Mouse (Mus musculus) heart, adult 11 months (tissue): Measurements from ENCODE around the gene Gm3468.
"Not testable (repeated sequence)": the region's sequence is repeated elsewhere in the genome, so short reads cannot be mapped to it uniquely, and the experiment has no call there.

Source experiments
- DNase-seq: peaks from one replicate; pipeline ENCODE4 v3.0.0; 2022

The Gm3468 gene

DNA sequence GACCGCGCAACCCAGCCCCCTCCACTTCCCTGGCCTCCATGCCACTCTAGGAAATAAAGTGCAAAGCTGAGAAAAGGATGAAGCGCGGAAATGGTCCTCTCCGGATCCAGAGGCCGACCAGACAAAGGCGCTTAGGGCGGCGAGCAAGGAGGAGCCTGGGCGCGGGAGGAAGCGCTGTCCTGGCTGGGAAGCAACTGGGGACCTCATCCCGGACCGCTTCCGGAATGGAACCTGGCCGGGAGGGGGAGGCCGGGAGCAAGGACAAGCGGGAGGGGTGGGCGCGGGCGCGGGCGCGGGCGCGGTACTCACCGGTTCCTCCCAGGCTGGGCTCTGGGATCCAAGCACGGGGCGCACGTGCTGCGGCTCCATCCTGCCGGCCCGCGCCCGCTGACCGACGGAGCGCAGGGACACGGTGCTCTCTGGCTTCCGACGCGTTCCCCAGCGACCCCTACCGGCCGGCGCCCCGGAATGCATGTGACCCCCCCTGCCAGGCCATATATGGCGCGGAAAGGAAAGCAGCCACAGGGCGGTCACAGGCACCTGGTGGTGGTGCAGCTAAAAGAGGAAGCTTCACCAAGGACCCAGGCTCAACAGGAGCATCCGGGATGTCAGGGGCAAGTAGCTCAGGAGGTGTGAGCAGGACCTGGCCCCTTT is at the start of gene Gm3468:
Gm3468 (minus strand) TSS at position 394 of the 654 bp plus-strand sequence.
- peak; percentile 95 for DNase-seq

DNA sequence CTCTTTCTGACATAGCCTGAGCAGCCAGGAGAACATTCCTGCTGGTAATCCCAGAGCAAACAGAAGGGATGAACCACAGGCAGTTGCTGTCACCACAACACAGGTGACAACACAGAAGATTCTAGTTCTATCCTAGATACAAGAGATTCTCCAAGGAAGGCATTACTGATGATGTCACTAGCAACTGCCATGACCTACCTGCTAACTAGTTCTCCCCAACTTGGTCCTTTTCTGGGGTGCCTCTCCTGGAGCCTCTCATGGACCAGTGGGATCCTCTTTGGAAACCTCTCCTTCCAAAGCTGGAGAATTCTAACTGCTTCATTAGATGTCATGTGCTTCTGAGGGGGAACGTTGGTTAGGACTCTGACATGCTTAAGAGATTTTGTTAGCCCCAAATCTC is 17.2 kb upstream of the Gm3468 start, which contains the start of gene Gm3476:
Gm3476 (minus strand) TSS at position 101 of the 400 bp plus-strand sequence.
- DNase-seq = not testable (repeated sequence)

DNA sequence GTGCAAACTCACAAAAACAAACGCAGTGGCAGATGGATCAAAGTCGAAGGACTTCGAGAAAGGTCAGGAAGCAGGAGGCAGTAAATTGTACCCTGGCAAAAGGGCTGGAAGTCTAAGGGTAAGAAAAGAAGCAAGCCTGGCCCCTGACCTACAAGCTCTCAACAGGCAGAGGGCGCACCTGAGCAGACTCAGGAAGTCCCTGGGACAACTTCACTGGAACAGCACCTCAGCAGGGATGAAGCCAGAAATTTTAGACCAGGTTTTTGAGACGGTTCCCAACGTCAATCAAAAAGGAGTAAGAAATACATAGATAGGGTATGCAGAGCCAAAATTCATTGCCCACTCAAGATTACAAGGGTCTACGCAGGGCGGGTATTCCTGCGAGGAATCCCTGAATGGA is 965 bp downstream of the Gm3468 start:
- DNase-seq = not testable (repeated sequence)

DNA sequence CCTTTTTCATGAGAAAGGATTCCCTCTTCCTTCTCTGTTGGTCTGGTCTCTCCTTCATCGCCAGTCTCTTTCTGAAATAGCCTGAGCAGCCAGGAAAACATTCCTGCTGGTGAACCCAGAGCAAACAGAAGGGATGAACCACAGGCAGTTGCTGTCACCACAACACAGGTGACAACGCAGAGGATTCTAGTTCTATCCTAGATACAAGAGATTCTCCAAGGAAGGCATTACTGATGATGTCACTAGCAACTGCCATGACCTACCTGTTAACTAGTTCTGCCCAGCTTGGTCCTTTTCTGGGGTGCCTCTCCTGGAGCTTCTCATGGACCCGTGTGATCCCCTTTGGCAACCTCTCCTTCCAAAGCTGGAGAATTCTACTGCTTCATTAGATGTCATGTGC is 14.6 kb downstream of the Gm3468 start, which contains the start of gene Gm8206:
Gm8206 (minus strand) TSS at position 101 of the 400 bp plus-strand sequence.
- DNase-seq = not testable (repeated sequence)

DNA sequence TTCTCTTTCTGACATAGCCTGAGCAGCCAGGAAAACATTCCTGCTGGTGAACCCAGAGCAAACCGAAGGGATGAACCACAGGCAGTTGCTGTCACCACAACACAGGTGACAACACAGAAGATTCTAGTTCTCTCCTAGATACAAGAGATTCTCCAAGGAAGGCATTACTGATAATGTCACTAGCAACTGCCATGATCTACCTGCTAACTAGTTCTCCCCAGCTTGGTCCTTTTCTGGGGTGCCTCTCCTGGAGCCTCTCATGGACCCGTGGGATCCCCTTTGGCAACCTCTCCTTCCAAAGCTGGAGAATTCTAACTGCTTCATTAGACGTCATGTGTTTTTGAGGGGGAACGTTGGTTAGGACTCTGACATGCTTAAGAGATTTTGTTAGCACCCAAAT is 50.3 kb downstream of the Gm3468 start, which contains the start of gene Gm6337:
Gm6337 (minus strand) TSS at position 101 of the 400 bp plus-strand sequence.
- DNase-seq = not testable (repeated sequence)
